Mouse (Mus musculus) gastrocnemius, adult 2 months (tissue): ENCODE measurements at regions not wholly inside any gene's neighbourhood (a gene's known extent, or its start where the extent isn't known, plus 50 kb on each side); places are given as distances from the start of the nearest gene placed in this dataset.

Experiments
- DNase-seq: peaks from one replicate; pipeline ENCODE4 v3.0.0; 2022
- H3K27ac ChIP-seq: fragments of 200-600 bp; 2 replicates; pipeline ENCODE4 v1.8.1; 2022; ENCODE audit warnings: mild to moderate bottlenecking
- H3K4me3 ChIP-seq: fragments of 200-600 bp; 2 replicates; pipeline ENCODE4 v1.8.1; 2022; ENCODE audit warnings: mild to moderate bottlenecking, moderate library complexity
- CTCF ChIP-seq: fragments of 200-600 bp; IDR thresholded peaks from 2 replicates; pipeline ENCODE4 v1.8.1; 2022; ENCODE audit warnings: antibody characterized with exemption, mild to moderate bottlenecking, moderate library complexity
- intact Hi-C: fragments of 180-260 bp; cut with DNase I; formaldehyde crosslinking; loops from one replicate; pipeline ENCODE4 v1.15.1; 2025

- H3K27ac ChIP-seq, result no peak overlapping the region
- DNase-seq, result no peak
- intact Hi-C loops, result no loop called here
- H3K4me3 ChIP-seq, result no peak overlapping the region
- no peak for TF ChIP-seq CTCF
Measured at GRCm38 (mm10) chr8:32958331-32958730, 470.2 kb upstream of the 5930422O12Rik start.

GRCm38 (mm10) chr8:32958855-32959254 lies 469.7 kb upstream of the 5930422O12Rik start:
- TF ChIP-seq CTCF, result no peak
- Histone ChIP-seq H3K27ac (no peak overlapping the region), H3K4me3 (no peak overlapping the region)
- intact Hi-C loops, result no loop called here
- no peak for DNase-seq

- Histone ChIP-seq H3K4me3 (no peak overlapping the region), H3K27ac (no peak overlapping the region)
- no peak for TF ChIP-seq CTCF
- intact Hi-C loops, result no loop called here
- no peak for DNase-seq
Measured at GRCm38 (mm10) chr8:32959326-32960064, 469.0 kb upstream of the 5930422O12Rik start.

- no peak for TF ChIP-seq CTCF
- Histone ChIP-seq H3K4me3 (no peak overlapping the region), H3K27ac (no peak overlapping the region)
- intact Hi-C loops, result no loop called here
- no peak for DNase-seq
Measured at GRCm38 (mm10) chr8:32990216-32990615, 438.3 kb upstream of the 5930422O12Rik start.

GRCm38 (mm10) chr8:33003967-33004564 lies 424.4 kb upstream of the 5930422O12Rik start:
- TF ChIP-seq CTCF, result no peak
- no peak for DNase-seq
- Histone ChIP-seq H3K4me3 (no peak overlapping the region), H3K27ac (no peak overlapping the region)
- intact Hi-C loops, result no loop called here

GRCm38 (mm10) chr8:33004570-33004969 lies 423.9 kb upstream of the 5930422O12Rik start:
- intact Hi-C loops, result no loop called here
- H3K27ac ChIP-seq, result no peak overlapping the region

GRCm38 (mm10) chr8:33010106-33010505 lies 418.4 kb upstream of the 5930422O12Rik start:
- DNase-seq, result no peak
- Histone ChIP-seq H3K27ac (no peak overlapping the region), H3K4me3 (no peak overlapping the region)
- no peak for TF ChIP-seq CTCF
- intact Hi-C loops, result no loop called here

More at GRCm38 (mm10) chr8:33004570-33004969, 423.9 kb upstream of the 5930422O12Rik start:
- H3K4me3 ChIP-seq, result no peak overlapping the region
- TF ChIP-seq CTCF, result no peak
- DNase-seq, result no peak

GRCm38 (mm10) chr8:33012784-33013183 lies 415.7 kb upstream of the 5930422O12Rik start:
- no peak for TF ChIP-seq CTCF
- no peak overlapping the region for H3K27ac ChIP-seq
- no peak for DNase-seq
- intact Hi-C loops, result no loop called here
- no peak overlapping the region for H3K4me3 ChIP-seq

- Histone ChIP-seq H3K27ac (no peak overlapping the region), H3K4me3 (no peak overlapping the region)
- DNase-seq, result no peak
- intact Hi-C loops, result no loop called here
- TF ChIP-seq CTCF, result no peak
Measured at GRCm38 (mm10) chr8:33015861-33016260, 412.6 kb upstream of the 5930422O12Rik start.

- no peak for TF ChIP-seq CTCF
- H3K4me3 ChIP-seq, result no peak overlapping the region
- intact Hi-C loops, result no loop called here
- H3K27ac ChIP-seq, result no peak overlapping the region
- DNase-seq, result no peak
Measured at GRCm38 (mm10) chr8:33026973-33027372, 401.5 kb upstream of the 5930422O12Rik start.

GRCm38 (mm10) chr8:33029453-33029852 lies 399.1 kb upstream of the 5930422O12Rik start:
- TF ChIP-seq CTCF, result no peak
- Histone ChIP-seq H3K4me3 (no peak overlapping the region), H3K27ac (no peak overlapping the region)
- intact Hi-C loops, result no loop called here
- DNase-seq, result no peak

GRCm38 (mm10) chr8:33052017-33052416 lies 376.5 kb upstream of the 5930422O12Rik start:
- H3K4me3 ChIP-seq, result no peak overlapping the region
- DNase-seq, result no peak
- H3K27ac ChIP-seq, result no peak overlapping the region
- no peak for TF ChIP-seq CTCF
- intact Hi-C loops, result no loop called here

GRCm38 (mm10) chr8:33065566-33065965 lies 362.9 kb upstream of the 5930422O12Rik start:
- no peak for TF ChIP-seq CTCF
- H3K27ac ChIP-seq, result no peak overlapping the region
- no peak overlapping the region for H3K4me3 ChIP-seq
- intact Hi-C loops, result no loop called here
- no peak for DNase-seq

- H3K4me3 ChIP-seq, result no peak overlapping the region
- no peak for TF ChIP-seq CTCF
- DNase-seq, result no peak
- intact Hi-C loops, result no loop called here
- no peak overlapping the region for H3K27ac ChIP-seq
Measured at GRCm38 (mm10) chr8:33066168-33066567, 362.3 kb upstream of the 5930422O12Rik start.
